Mouse (Mus musculus) heart, embryonic 12.5 days (tissue): ENCODE data around the gene Grin2a. TPM values are rescaled to one million over a fixed set of nuclear protein-coding genes. Genes with fewer than 3 reads are reported as not detected.

Source experiments
- ATAC-seq: fragments of 200-750 bp; cut with Nextera tagmentation; 2 replicates; pipeline ENCODE4 v1.8.0; 2017; ENCODE audit warnings: moderate TSS enrichment, moderate library complexity; ENCODE audit not compliant: insufficient number of reproducible peaks, low FRiP score
- H3K27ac ChIP-seq: fragments of 300-500 bp; sonication (generic); 2 replicates; pipeline ENCODE4 v1.5.1; 2016; ENCODE audit warnings: mild to moderate bottlenecking, moderate library complexity; ENCODE audit not compliant: poor library complexity, severe bottlenecking
- H3K27me3 ChIP-seq: fragments of 300-500 bp; sonication (generic); replicated peaks from 2 replicates; pipeline ENCODE4 v1.6.1; 2016; ENCODE audit warnings: mild to moderate bottlenecking, moderate library complexity
- H3K36me3 ChIP-seq: fragments of 300-500 bp; sonication (generic); 2 replicates; pipeline ENCODE4 v1.6.1; 2016; ENCODE audit warnings: mild to moderate bottlenecking, moderate library complexity
- H3K4me1 ChIP-seq: fragments of 300-500 bp; sonication (generic); replicated peaks from 2 replicates; pipeline ENCODE4 v1.6.1; 2016; ENCODE audit warnings: mild to moderate bottlenecking
- H3K4me2 ChIP-seq: fragments of 300-500 bp; sonication (generic); 2 replicates; pipeline ENCODE4 v1.6.1; 2016; ENCODE audit warnings: mild to moderate bottlenecking, moderate library complexity
- H3K4me3 ChIP-seq: fragments of 300-500 bp; sonication (generic); 2 replicates; pipeline ENCODE4 v1.5.1; 2016; ENCODE audit warnings: mild to moderate bottlenecking
- H3K9ac ChIP-seq: fragments of 300-500 bp; sonication (generic); 2 replicates; pipeline ENCODE4 v1.6.1; 2016; ENCODE audit warnings: mild to moderate bottlenecking, moderate library complexity
- H3K9me3 ChIP-seq: fragments of 300-500 bp; sonication (generic); replicated peaks from 2 replicates; pipeline ENCODE4 v1.6.1; 2016; ENCODE audit warnings: mild to moderate bottlenecking, moderate library complexity
- WGBS: fragments of 180-500 bp; shearing (Covaris S2); methylation state at CpG from one replicate; pipeline ENCODE4 v1.1.7; 2016; 5-methylcytosine and 5-hydroxymethylcytosine counted together
- polyA plus RNA-seq: library from polyadenylated mRNA; unstranded; fragments of >200 nt; fragmentation: Nextera tagmentation; extraction: Ambion mirVana; gene quantifications from 2 replicates; pipeline ENCODE4 v1.2.1, GENCODE M21; 2016

The Grin2a gene
- polyA plus RNA-seq, 1 experiment from 2014 or later: 0.98 TPM

DNA sequence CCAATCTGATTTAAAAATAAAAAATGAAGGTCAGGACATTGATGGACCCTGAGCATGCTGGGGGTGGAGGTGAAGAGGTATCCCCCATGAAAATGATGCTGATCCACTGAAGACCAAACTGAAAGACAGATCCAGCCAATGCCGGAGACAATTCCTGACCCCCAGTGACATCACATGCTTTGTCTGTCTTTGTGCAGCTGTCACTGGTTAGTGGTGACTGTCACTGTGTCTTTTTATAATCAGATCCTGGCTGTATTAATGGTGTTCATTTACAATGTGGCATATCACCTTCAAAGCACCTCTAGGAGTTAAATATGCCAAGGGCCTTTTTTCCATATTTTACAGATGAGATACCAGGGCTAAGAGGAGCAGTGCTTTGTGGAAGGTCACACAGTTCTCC lies 32.9 kb downstream of the Grin2a start:
- WGBS: 84% methylated on average over 1 of the region's 1 CpGs
- H3K27ac ChIP-seq: no peak overlapping the region
- ATAC-seq: no peak

DNA sequence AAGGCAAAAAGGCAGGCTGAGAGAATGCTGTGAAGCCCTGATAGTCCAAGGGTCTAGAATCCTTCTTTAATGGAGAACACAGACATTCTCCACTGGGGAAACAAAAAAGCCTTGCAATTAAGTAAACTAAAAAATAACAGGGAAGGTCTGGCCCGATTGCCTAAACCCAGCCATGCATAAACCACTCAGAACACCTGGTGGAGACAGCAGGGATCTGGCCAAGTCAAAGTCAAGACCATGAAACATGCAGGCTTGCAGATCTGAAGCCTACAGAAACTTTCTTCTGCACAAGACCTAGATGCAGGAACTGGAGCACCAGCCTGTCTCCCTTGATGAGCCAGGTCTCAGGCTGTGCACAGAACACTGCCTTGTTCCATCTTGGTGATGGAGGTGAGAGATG lies 36.0 kb downstream of the Grin2a start:
- no peaks in the 10 kb centered on the region for H3K9me3 ChIP-seq
- no peaks in the 10 kb centered on the region for H3K4me1 ChIP-seq
- no peak overlapping the region for H3K9ac ChIP-seq
- H3K27ac ChIP-seq: no peak overlapping the region
- H3K4me2 ChIP-seq: no peak overlapping the region
- 65% methylated on average over 1 of the region's 1 CpGs for WGBS
- ATAC-seq: no peak
- no peak overlapping the region for H3K4me3 ChIP-seq
- H3K36me3 ChIP-seq: no peaks in the 10 kb centered on the region
- H3K27me3 ChIP-seq: no peaks in the 10 kb centered on the region

More for the DNA sequence above, 32.9 kb downstream of the Grin2a start:
- H3K4me3 ChIP-seq: no peak overlapping the region
- H3K4me2 ChIP-seq: no peak overlapping the region
- no peaks in the 10 kb centered on the region for H3K36me3 ChIP-seq
- H3K4me1 ChIP-seq: no peaks in the 10 kb centered on the region
- H3K9me3 ChIP-seq: no peaks in the 10 kb centered on the region
- no peak overlapping the region for H3K9ac ChIP-seq
- H3K27me3 ChIP-seq: no peaks in the 10 kb centered on the region

- Histone ChIP-seq H3K4me1 (no peaks in the 10 kb centered on the region), H3K36me3 (no peaks in the 10 kb centered on the region), H3K9me3 (no peaks in the 10 kb centered on the region; the same call in 1 of the 2 replicates), H3K27me3 (no peaks in the 10 kb centered on the region), H3K27ac (no peak overlapping the region), H3K4me3 (no peak overlapping the region), H3K4me2 (no peak overlapping the region), H3K9ac (no peak overlapping the region)
- ATAC-seq: no peak
- WGBS: 32% methylated on average over 5 of the region's 5 CpGs
Measured at GRCm38 (mm10) chr16:9954266-9954665, 41.1 kb downstream of the Grin2a start.

DNA sequence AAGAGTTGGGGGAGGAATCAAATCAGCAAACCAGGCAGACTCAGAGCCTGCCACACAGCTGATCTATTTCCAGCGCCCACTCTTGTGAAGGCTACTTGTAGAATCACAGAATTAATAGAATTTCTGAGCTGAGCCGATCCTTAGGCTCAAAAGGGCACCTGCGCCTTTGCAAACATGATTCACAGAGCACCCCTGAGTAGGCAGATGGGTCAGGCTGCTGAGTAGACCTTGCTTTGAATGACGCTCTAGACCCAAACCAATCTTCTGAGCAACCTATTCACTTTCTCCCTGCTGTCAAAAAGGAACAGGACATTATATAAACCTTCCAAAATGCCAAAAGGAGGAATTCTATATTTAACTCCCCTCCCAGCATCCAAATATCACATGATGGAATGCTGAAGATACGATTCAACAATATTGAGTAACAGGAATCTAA lies 41.9 kb downstream of the Grin2a start:
- WGBS: 80% methylated on average over 5 of the region's 5 CpGs
- Histone ChIP-seq H3K4me1 (no peaks in the 10 kb centered on the region), H3K4me3 (no peak overlapping the region), H3K36me3 (no peaks in the 10 kb centered on the region), H3K27ac (no peak overlapping the region), H3K4me2 (no peak overlapping the region), H3K9me3 (no peaks in the 10 kb centered on the region; the same call in 1 of the 2 replicates), H3K27me3 (no peaks in the 10 kb centered on the region), H3K9ac (no peak overlapping the region)
- no peak for ATAC-seq

DNA sequence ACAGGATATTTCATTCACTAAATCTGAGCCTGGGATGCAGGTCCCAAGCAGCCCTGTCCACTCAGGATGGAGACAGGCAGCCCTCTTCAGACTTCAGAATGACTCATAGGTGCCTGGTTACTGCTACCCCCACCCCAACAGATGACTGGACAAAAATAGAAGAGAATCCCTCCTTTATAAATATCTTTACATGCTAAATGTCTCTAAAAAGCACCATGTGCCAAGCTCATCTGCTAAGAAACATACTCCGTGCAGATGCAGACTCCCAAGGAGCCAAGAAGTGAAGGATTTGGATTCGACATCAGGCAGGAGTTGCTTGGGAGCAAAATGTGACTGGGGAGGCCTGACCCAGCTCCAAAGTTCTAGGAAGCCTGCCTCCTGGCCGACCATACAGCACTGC lies 46.1 kb downstream of the Grin2a start:
- Histone ChIP-seq H3K27ac (no peak overlapping the region), H3K27me3 (no peaks in the 10 kb centered on the region), H3K36me3 (no peaks in the 10 kb centered on the region), H3K4me3 (no peak overlapping the region), H3K4me2 (no peak overlapping the region), H3K4me1 (no peaks in the 10 kb centered on the region), H3K9ac (no peak overlapping the region), H3K9me3 (no peaks in the 10 kb centered on the region; the same call in 1 of the 2 replicates)
- ATAC-seq: no peak
- 73% methylated on average over 3 of the region's 3 CpGs for WGBS

- ATAC-seq: no peak
- Histone ChIP-seq H3K4me2 (no peak overlapping the region), H3K27ac (no peak overlapping the region), H3K9ac (no peak overlapping the region), H3K9me3 (no peaks in the 10 kb centered on the region; the same call in 1 of the 2 replicates), H3K27me3 (no peaks in the 10 kb centered on the region), H3K4me3 (no peak overlapping the region), H3K4me1 (no peaks in the 10 kb centered on the region), H3K36me3 (no peaks in the 10 kb centered on the region)
- 74% methylated on average over 3 of the region's 3 CpGs for WGBS
Measured at GRCm38 (mm10) chr16:9947430-9947829, 47.9 kb downstream of the Grin2a start.

DNA sequence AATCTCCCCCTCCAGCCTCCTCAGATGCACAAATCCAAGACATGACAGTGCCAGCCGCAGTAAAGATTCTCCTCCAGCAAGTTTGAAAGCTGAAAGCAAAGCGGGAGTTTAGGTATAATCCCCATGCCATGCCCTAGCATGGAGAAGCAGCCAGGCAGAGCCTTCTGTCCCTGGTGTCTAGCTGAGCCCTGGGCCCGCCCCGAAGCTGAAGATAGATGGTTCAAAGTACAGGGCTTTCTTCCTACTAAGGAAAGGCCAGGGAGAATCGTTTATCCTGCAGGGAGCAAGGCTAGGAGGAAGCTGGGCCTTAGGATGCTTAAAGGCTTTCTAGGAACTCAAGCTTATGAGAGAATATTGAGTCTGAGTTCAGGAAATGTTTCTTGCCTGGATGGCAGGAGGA lies 50.5 kb downstream of the Grin2a start:
- H3K4me2 ChIP-seq: no peak overlapping the region
- no peak overlapping the region for H3K27ac ChIP-seq
- H3K9me3 ChIP-seq: no peaks in the 10 kb centered on the region
- 70% methylated on average over 5 of the region's 5 CpGs for WGBS
- no peaks in the 10 kb centered on the region for H3K4me1 ChIP-seq
- no peaks in the 10 kb centered on the region for H3K36me3 ChIP-seq
- no peak overlapping the region for H3K9ac ChIP-seq
- ATAC-seq: no peak
- no peak overlapping the region for H3K4me3 ChIP-seq
- no peaks in the 10 kb centered on the region for H3K27me3 ChIP-seq

- Histone ChIP-seq H3K9me3 (no peaks in the 10 kb centered on the region), H3K4me2 (no peak overlapping the region), H3K4me1 (no peaks in the 10 kb centered on the region), H3K36me3 (no peaks in the 10 kb centered on the region), H3K27ac (no peak overlapping the region), H3K4me3 (no peak overlapping the region), H3K27me3 (no peaks in the 10 kb centered on the region), H3K9ac (no peak overlapping the region)
- 38% methylated on average over 8 of the region's 8 CpGs for WGBS
- ATAC-seq: no peak
Measured at GRCm38 (mm10) chr16:9941306-9941930, 53.9 kb downstream of the Grin2a start.

DNA sequence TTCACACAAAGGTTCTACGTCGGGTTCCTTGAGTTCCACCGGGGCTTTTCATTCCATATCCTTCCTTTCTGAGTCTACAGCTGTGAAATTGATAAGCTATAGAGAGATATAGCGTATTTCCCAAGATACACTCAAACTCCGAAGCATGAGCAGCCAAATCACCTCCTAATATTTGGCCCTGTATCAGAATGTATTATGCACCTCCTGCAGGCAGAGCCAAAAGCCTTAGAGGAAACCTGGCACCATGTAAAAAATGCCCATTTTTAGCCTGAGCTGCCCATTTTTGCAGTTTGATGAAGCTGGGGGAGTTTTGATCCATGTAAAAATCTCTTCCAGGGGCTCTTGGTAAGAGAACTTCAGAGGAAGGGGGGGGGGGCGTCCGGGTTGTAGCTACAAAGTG lies 54.6 kb downstream of the Grin2a start:
- Histone ChIP-seq H3K4me1 (no peaks in the 10 kb centered on the region), H3K9ac (no peak overlapping the region), H3K27ac (no peak overlapping the region), H3K9me3 (no peaks in the 10 kb centered on the region), H3K4me3 (no peak overlapping the region), H3K36me3 (no peaks in the 10 kb centered on the region), H3K4me2 (no peak overlapping the region), H3K27me3 (no peaks in the 10 kb centered on the region)
- no peak for ATAC-seq
- WGBS: 67% methylated on average over 7 of the region's 7 CpGs

DNA sequence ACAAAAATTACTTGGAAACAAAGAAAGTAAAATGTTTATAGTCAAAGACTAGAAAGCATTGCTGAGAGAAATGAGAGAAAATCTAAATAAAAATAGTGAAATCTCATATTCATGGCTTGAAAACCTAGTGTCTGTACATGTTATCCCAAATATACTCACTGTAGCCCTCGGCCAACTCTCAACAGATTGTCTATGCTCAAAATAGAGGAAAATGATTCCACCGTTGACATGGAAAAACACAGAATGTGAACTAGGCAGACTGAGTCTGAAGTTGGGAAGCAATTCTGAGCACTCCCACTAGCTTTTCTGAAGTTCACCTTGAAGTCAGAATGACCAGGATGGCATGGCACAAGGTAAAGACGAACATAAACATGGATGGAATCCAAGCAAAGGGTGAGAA lies 84.7 kb downstream of the Grin2a start:
- no peak overlapping the region for H3K27ac ChIP-seq
- H3K4me3 ChIP-seq: no peak overlapping the region
- 73% methylated on average over 3 of the region's 3 CpGs for WGBS

DNA sequence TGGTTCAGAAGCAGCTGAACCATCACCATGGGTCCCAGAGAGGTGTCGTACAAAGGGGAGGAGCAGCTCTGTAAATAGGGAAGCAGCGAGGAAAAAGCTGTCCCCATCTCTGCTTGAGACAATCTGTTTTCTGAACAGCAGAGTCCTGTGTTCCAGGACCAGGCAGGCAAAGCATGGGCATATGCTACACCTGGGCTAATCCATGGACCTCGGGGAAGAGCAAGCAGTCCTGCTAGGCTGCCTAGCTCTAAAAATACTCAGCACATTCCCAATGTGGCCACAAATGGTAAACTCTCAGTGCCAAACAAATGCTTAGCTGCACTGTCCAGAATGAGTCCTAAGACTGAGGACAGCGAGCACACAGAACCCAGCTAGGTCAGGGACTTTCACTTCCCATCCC lies 86.1 kb downstream of the Grin2a start:
- no peak overlapping the region for H3K4me3 ChIP-seq
- no peaks in the 10 kb centered on the region for H3K36me3 ChIP-seq
- no peaks in the 10 kb centered on the region for H3K9me3 ChIP-seq
- no peak overlapping the region for H3K9ac ChIP-seq
- H3K27me3 ChIP-seq: no peaks in the 10 kb centered on the region
- no peak for ATAC-seq
- no peak overlapping the region for H3K27ac ChIP-seq
- H3K4me2 ChIP-seq: no peak overlapping the region
- no peaks in the 10 kb centered on the region for H3K4me1 ChIP-seq
- WGBS: 76% methylated on average over 4 of the region's 4 CpGs

More for the DNA sequence above, 84.7 kb downstream of the Grin2a start:
- H3K9ac ChIP-seq: no peak overlapping the region
- no peaks in the 10 kb centered on the region for H3K27me3 ChIP-seq
- H3K4me2 ChIP-seq: no peak overlapping the region
- H3K4me1 ChIP-seq: no peaks in the 10 kb centered on the region
- H3K36me3 ChIP-seq: no peaks in the 10 kb centered on the region
- H3K9me3 ChIP-seq: no peaks in the 10 kb centered on the region
- no peak for ATAC-seq

DNA sequence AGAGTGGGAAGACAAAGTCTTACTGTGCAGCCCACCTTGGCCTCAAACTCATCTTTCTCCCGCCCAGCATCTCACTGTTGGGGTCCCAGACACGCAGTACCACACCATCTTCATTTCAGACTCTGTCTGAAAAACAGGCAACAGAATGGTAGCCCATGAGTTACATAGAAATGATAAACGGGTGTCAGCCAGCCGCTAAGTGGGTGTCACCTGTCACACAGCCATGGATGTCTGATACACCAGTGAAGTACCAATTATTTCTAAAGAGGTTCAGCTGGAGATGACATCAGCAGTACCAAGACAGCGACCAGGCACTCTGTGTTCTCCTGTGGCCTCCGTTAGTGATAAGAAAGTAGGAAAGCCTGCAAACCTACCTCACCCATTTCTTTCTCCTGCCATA lies 90.9 kb downstream of the Grin2a start:
- H3K4me2 ChIP-seq: no peak overlapping the region
- no peaks in the 10 kb centered on the region for H3K36me3 ChIP-seq
- H3K4me1 ChIP-seq: no peaks in the 10 kb centered on the region
- H3K4me3 ChIP-seq: no peak overlapping the region
- WGBS: 65% methylated on average over 6 of the region's 6 CpGs
- no peak for ATAC-seq
- no peaks in the 10 kb centered on the region for H3K9me3 ChIP-seq
- no peaks in the 10 kb centered on the region for H3K27me3 ChIP-seq
- no peak overlapping the region for H3K27ac ChIP-seq
- H3K9ac ChIP-seq: no peak overlapping the region
